Mouse (Mus musculus): ENCODE data around the gene Olfr1344.
A peak's percentile ranks its signal among the peaks of the same experiment; 100 is the strongest.

Olfr1344 gene

GRCm38 (mm10) chr7:6438388-6438787 lies at the start of gene Olfr1344:
Olfr1344 (plus strand) TSS chr7:6438688.
- DNase-seq, result no peak

GRCm38 (mm10) chr7:6388971-6389370 lies 49.5 kb upstream of the Olfr1344 start:
- DNase-seq, result no peak

GRCm38 (mm10) chr7:6389449-6389848 lies 49.0 kb upstream of the Olfr1344 start:
- DNase-seq, result no peak

- DNase-seq, result peak; percentile 14
Observed at GRCm38 (mm10) chr7:6397996-6398975, 40.2 kb upstream of the Olfr1344 start, which contains the start of gene Smim17. Smim17 (plus strand) TSS chr7:6398715.

GRCm38 (mm10) chr7:6410043-6410442 lies 28.4 kb upstream of the Olfr1344 start, which contains the start of gene Gm20715:
Gm20715 (plus strand) TSS chr7:6410277.
- DNase-seq, result peak; percentile 89

GRCm38 (mm10) chr7:6414626-6415441 lies 23.7 kb upstream of the Olfr1344 start:
- DNase-seq, result no peak

GRCm38 (mm10) chr7:6415442-6415787 lies 23.1 kb upstream of the Olfr1344 start:
- no peak for DNase-seq

GRCm38 (mm10) chr7:6419894-6420293 lies 18.6 kb upstream of the Olfr1344 start:
- no peak for DNase-seq

- no peak for DNase-seq
Observed at GRCm38 (mm10) chr7:6429381-6429780, 9.1 kb upstream of the Olfr1344 start.

- DNase-seq, result no peak
Observed at GRCm38 (mm10) chr7:6430342-6430741, 8.1 kb upstream of the Olfr1344 start.

GRCm38 (mm10) chr7:6441173-6441572 lies 2.7 kb downstream of the Olfr1344 start:
- no peak for DNase-seq

- no peak for DNase-seq
Observed at GRCm38 (mm10) chr7:6447771-6448170, 9.3 kb downstream of the Olfr1344 start.

GRCm38 (mm10) chr7:6455868-6456267 lies 17.4 kb downstream of the Olfr1344 start, which contains the start of gene Olfr1336:
Olfr1336 (plus strand) TSS chr7:6456168.
- no peak for DNase-seq

GRCm38 (mm10) chr7:6456399-6456798 lies 17.9 kb downstream of the Olfr1344 start:
- DNase-seq, result no peak

GRCm38 (mm10) chr7:6466951-6467350 lies 28.5 kb downstream of the Olfr1344 start, which contains the start of gene Olfr1346:
Olfr1346 (plus strand) TSS chr7:6467101.
- no peak for DNase-seq

- DNase-seq, result peak; percentile 75
Observed at GRCm38 (mm10) chr7:6477633-6478032, 39.1 kb downstream of the Olfr1344 start.

- no peak for DNase-seq
Observed at GRCm38 (mm10) chr7:6486841-6487240, 48.4 kb downstream of the Olfr1344 start, which contains the start of gene Olfr5. Olfr5 (minus strand) TSS chr7:6486941.

Data from kidney, adult 11 months (tissue).